Mouse (Mus musculus) spleen, adult 2 months (tissue): Measurements from ENCODE around the gene Bcap29.

Experiments
- CTCF ChIP-seq: fragments of 200-500 bp; IDR thresholded peaks from 2 replicates; pipeline ENCODE4 v1.5.1; 2011; ENCODE audit warnings: mild to moderate bottlenecking, inconsistent platforms; ENCODE audit not compliant: insufficient read depth, insufficient read length, insufficient replicate concordance; ENCODE audit errors: extremely low read depth
- POLR2A ChIP-seq: fragments of 200-500 bp; IDR thresholded peaks from 2 replicates; pipeline ENCODE4 v1.6.1; 2011; ENCODE audit warnings: low read depth, low read length, inconsistent platforms

DNA sequence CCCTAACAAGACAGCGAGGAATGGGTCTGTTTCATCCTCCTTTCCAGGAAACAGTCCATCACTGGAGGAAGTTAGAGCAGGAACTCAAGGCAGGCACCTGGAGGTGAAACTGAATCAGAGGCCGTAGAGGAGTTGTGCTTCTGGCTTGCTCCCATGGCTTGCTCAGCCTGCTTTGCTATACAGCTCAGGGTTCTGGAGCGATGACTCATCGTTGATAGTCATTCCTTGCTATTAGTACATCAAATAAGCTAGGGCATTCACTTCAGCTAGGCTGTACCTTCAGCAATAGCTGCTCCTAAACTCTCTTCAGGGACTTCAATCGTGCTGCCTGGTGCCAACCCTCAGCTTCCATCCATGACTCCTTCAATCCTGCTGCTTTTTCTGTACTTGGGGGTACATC is 60.0 kb downstream of the Bcap29 start:
- TF ChIP-seq CTCF (no peak), POLR2A (no peak)
